Mouse (Mus musculus) intestine, embryonic 14.5 days (tissue): Measurements from ENCODE around the gene Sgcd. TPM values are rescaled to one million over a fixed set of nuclear protein-coding genes. Genes with fewer than 3 reads are reported as not detected.

ENCODE experiments used
- ATAC-seq: fragments of 200-750 bp; cut with Nextera tagmentation; replicated peaks from 2 replicates; pipeline ENCODE4 v1.8.0; 2017; ENCODE audit warnings: low read depth, moderate number of reproducible peaks, moderate TSS enrichment, moderate library complexity; ENCODE audit not compliant: low FRiP score, low TSS enrichment
- DNase-seq: peaks from one replicate; pipeline ENCODE4 v3.0.0-alpha.2; 2018; ENCODE audit warnings: low spot score
- H3K27ac ChIP-seq: fragments of 300-500 bp; sonication (generic); 2 replicates; pipeline ENCODE4 v1.5.1; 2014; ENCODE audit warnings: low read depth, mild to moderate bottlenecking, control low read depth
- H3K27me3 ChIP-seq: fragments of 300-500 bp; sonication (generic); replicated peaks from 2 replicates; pipeline ENCODE4 v1.6.1; 2014; ENCODE audit warnings: low read length, control low read depth; ENCODE audit not compliant: control insufficient read depth, insufficient read depth
- H3K36me3 ChIP-seq: fragments of 300-500 bp; sonication (generic); 2 replicates; pipeline ENCODE4 v1.6.1; 2014; ENCODE audit warnings: low read length, control low read depth; ENCODE audit not compliant: control insufficient read depth, insufficient read depth
- H3K4me1 ChIP-seq: fragments of 300-500 bp; sonication (generic); replicated peaks from 2 replicates; pipeline ENCODE4 v1.6.1; 2014; ENCODE audit warnings: low read length, control low read depth, mixed read lengths; ENCODE audit not compliant: control insufficient read depth, insufficient read depth
- H3K4me2 ChIP-seq: fragments of 300-500 bp; sonication (generic); 2 replicates; pipeline ENCODE4 v1.6.1; 2014; ENCODE audit warnings: low read length
- H3K4me3 ChIP-seq: fragments of 300-500 bp; sonication (generic); 2 replicates; pipeline ENCODE4 v1.5.1; 2014; ENCODE audit warnings: low read depth, low read length, control low read depth, mixed read lengths
- H3K9ac ChIP-seq: fragments of 300-500 bp; sonication (generic); 2 replicates; pipeline ENCODE4 v1.6.1; 2014; ENCODE audit warnings: mild to moderate bottlenecking, low read length
- H3K9me3 ChIP-seq: fragments of 300-500 bp; sonication (generic); 2 replicates; pipeline ENCODE4 v1.6.1; 2016; ENCODE audit warnings: low read length, control low read depth; ENCODE audit not compliant: control insufficient read depth
- WGBS: fragments of 180-500 bp; shearing (Covaris S2); extraction: QIAGEN DNeasy Blood & Tissue Kit; methylation state at CpG from one replicate; pipeline ENCODE4 v1.1.7; 2014; 5-methylcytosine and 5-hydroxymethylcytosine counted together
- polyA plus RNA-seq: library from polyadenylated mRNA; unstranded; fragments of >200 nt; fragmentation: Nextera tagmentation; extraction: Ambion mirVana; gene quantifications from 2 replicates; pipeline ENCODE4 v1.2.1, GENCODE M21; 2014

Gene Sgcd
- polyA plus RNA-seq, 1 experiment from 2014 or later: 4.3 TPM

DNA sequence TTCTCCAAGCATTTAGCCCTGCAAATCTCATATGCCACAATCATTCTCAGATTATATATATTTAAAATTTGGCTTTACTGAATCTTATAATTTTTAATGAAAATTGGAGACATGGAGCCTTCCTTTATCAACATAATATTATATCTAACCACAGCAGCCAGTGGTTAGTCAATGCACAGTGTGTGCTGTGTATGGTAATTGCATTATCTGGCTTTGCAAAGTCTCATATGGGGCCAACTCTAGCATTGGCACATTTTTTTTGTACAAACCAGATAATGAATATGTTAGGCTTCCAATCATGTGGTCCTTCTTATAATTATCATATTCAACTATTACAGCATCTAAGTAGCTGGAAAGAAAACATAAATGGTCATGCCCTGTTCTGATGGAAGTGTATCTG, 599.4 kb downstream of the Sgcd start:
- H3K4me2 ChIP-seq: no peak overlapping the region
- DNase-seq (no peak), ATAC-seq (no peak)
- H3K36me3 ChIP-seq: no peaks in the 10 kb centered on the region
- no peak overlapping the region for H3K9ac ChIP-seq
- H3K4me3 ChIP-seq: no peak overlapping the region
- H3K9me3 ChIP-seq: no peaks in the 10 kb centered on the region
- no peaks in the 10 kb centered on the region for H3K27me3 ChIP-seq
- H3K27ac ChIP-seq: no peak overlapping the region
- H3K4me1 ChIP-seq: no peaks in the 10 kb centered on the region

DNA sequence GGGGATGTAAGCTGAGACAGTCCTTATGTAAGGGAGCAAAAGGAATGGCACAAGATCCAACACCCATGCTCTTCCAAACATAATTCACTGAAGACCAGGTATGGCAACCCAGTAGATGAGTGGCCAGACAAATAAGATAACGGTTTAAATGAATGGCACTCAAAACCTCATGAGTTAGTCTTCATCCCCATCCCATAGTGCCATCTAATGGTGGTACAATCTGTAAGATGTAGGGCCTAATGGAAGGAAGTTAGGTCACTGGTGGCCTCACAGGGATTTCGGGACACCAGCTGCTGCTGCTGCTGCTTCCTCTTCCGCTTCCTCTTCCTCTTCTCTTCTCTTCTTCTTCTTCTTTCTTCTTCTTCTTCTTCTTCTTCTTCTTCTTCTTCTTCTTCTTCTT, 601.0 kb downstream of the Sgcd start:
- Histone ChIP-seq H3K36me3 (no peaks in the 10 kb centered on the region), H3K27me3 (no peaks in the 10 kb centered on the region), H3K4me1 (no peaks in the 10 kb centered on the region), H3K27ac (no peak overlapping the region), H3K9me3 (no peaks in the 10 kb centered on the region), H3K4me2 (no peak overlapping the region), H3K4me3 (no peak overlapping the region), H3K9ac (no peak overlapping the region)
- ATAC-seq (no peak), DNase-seq (no peak)
- WGBS: 75% methylated on average over 3 of the region's 3 CpGs

DNA sequence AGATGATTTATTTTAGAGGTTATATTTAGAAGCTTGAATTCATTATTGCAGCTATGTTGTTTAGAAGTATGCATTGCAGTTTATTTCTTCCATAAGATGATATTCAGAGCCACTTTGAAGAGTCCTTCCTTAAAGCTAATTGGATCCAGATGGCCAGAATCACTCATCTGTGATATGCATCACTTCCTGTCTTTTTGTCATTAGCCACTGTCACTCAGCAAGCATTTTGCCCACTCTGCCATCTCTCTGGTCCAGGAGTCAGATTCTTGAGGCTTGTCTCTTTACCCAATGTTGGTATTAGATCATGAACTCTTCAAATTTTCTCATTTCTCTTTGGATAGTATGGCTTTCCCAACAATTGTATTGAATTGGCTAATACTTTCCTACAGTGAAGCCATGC, 602.6 kb downstream of the Sgcd start:
- H3K9ac ChIP-seq: no peak overlapping the region
- no peak for DNase-seq
- H3K4me2 ChIP-seq: no peak overlapping the region
- H3K4me1 ChIP-seq: no peaks in the 10 kb centered on the region
- H3K27ac ChIP-seq: no peak overlapping the region
- ATAC-seq: no peak
- H3K9me3 ChIP-seq: no peaks in the 10 kb centered on the region
- H3K27me3 ChIP-seq: no peaks in the 10 kb centered on the region
- no peaks in the 10 kb centered on the region for H3K36me3 ChIP-seq
- H3K4me3 ChIP-seq: no peak overlapping the region

DNA sequence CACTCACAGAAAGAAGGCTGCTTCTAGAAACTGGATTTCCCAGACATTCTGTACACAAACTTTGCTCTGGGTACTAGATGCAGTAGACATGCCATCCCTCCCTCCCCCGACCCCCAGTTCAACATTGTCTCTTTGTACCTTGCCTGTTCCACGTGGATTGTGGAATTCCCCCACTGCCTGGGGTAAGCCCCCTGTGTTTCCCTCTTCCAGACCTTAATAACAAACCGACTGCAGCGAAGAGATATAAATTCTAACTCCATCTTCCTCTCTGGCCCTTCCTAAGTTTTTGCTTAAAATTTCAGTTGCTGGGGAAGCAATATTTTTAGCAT, 609.2 kb downstream of the Sgcd start:
- Histone ChIP-seq H3K9ac (peak overlapping the region; percentile 58), H3K4me3 (peak overlapping the region; percentile 41), H3K4me1 (no peaks in the 10 kb centered on the region; the same call in 1 of the 2 replicates), H3K9me3 (no peaks in the 10 kb centered on the region), H3K4me2 (peak overlapping the region; percentile 67), H3K27me3 (no peaks in the 10 kb centered on the region), H3K27ac (peak overlapping the region; percentile 80), H3K36me3 (no peaks in the 10 kb centered on the region)
- ATAC-seq (no peak), DNase-seq (no peak)
- 24% methylated on average over 4 of the region's 4 CpGs for WGBS

DNA sequence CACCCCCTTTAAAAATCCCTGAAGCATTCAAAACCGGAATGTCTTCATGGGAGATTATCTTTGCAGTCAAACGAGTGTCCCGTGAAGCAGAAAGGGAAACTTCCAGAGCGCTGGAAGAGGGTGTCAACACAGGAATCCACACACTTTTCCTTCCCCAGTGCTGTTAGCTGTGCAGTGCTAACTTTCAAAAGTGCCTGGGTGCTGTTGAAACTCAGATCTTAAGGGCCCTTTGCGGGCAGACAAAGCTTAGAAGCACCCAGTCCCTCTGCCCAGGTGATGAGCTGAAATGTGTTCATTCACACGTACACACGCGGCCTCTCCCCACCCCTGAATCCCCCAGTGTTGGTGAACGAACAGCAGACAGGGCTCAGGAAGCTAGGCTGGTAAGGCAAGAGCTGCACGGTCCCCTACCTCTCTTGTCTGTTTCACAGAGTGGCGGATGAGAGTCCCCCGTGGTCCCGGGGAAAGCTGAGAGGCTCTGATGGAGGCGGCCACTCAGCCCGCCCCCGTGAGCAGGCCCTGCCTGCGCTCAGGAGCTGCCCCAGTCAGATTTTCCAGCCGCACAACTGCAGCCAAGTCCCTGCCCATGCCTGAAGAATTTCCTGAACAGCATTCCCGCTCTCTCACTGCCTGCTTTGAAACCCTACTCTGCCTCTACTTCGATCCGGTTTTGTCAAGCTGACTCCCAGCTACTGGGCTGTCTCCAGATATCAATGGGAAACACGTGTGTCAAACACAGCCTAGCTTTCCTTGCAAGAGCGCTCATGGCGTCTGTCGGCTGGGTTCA, 609.7 kb downstream of the Sgcd start:
- DNase-seq: peak; percentile 80
- WGBS: 5% methylated on average over 23 of the region's 25 CpGs
- no peaks in the 10 kb centered on the region; the same call in 1 of the 2 replicates for H3K4me1 ChIP-seq
- ATAC-seq: peak; percentile 81
- H3K4me2 ChIP-seq: peak overlapping the region; percentile 67
- peak overlapping the region; percentile 58 for H3K9ac ChIP-seq
- H3K27ac ChIP-seq: peak overlapping the region; percentile 80
- no peaks in the 10 kb centered on the region for H3K36me3 ChIP-seq
- H3K9me3 ChIP-seq: no peaks in the 10 kb centered on the region
- H3K27me3 ChIP-seq: no peaks in the 10 kb centered on the region
- peak overlapping the region; percentile 41 for H3K4me3 ChIP-seq

DNA sequence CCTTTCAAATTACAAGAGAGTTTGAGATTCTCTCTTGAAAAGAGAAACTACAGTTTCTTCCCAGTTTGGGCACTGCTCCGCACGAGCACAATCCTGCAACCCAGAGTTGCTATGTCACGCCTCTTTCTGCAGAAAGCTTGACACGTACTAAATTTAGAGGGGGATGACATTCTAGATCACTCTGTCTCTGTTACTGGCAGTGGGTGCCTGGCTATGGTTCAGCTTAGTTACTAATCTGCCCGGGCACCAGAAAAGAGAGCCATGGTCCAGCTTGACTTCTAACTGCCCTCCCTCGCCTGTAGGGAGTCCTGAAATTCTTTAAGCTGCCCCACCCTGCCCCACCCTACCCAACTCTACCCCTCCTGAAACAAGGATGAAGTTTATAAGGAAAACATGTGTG, 611.3 kb downstream of the Sgcd start:
- H3K27ac ChIP-seq: no peak overlapping the region
- H3K9ac ChIP-seq: no peak overlapping the region
- H3K4me3 ChIP-seq: no peak overlapping the region
- WGBS: 58% methylated on average over 6 of the region's 6 CpGs
- H3K27me3 ChIP-seq: no peaks in the 10 kb centered on the region
- no peak for ATAC-seq
- DNase-seq: no peak
- H3K9me3 ChIP-seq: no peaks in the 10 kb centered on the region
- no peaks in the 10 kb centered on the region for H3K36me3 ChIP-seq
- H3K4me1 ChIP-seq: no peaks in the 10 kb centered on the region; the same call in 1 of the 2 replicates
- peak overlapping the region; percentile 33; the same call in 1 of the 2 replicates for H3K4me2 ChIP-seq

DNA sequence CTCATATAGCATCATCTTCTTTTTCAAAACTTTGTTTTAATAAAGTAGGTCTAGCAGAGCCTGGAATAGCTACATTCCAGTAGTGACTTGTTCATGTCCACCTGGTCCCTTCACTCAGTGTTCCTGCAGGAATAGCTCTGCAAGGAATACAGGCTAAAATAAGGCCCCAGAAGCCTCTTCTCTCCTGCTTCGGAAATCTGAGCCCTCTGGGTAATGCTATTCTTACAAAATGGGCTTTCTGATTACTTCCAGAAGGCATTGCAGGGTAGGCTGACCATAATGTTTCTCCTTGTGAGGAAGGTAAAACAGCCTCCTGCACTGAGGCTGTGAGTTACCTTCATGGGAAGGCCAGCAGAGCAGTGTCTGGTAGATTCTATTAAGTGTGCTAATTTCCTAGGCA, 611.9 kb downstream of the Sgcd start:
- Histone ChIP-seq H3K27ac (no peak overlapping the region), H3K9ac (no peak overlapping the region), H3K4me2 (peak overlapping the region; percentile 33; the same call in 1 of the 2 replicates), H3K9me3 (no peaks in the 10 kb centered on the region), H3K4me1 (no peaks in the 10 kb centered on the region; the same call in 1 of the 2 replicates), H3K4me3 (no peak overlapping the region), H3K36me3 (no peaks in the 10 kb centered on the region), H3K27me3 (no peaks in the 10 kb centered on the region)
- DNase-seq (no peak), ATAC-seq (no peak)
- 70% methylated on average over 1 of the region's 1 CpGs for WGBS

DNA sequence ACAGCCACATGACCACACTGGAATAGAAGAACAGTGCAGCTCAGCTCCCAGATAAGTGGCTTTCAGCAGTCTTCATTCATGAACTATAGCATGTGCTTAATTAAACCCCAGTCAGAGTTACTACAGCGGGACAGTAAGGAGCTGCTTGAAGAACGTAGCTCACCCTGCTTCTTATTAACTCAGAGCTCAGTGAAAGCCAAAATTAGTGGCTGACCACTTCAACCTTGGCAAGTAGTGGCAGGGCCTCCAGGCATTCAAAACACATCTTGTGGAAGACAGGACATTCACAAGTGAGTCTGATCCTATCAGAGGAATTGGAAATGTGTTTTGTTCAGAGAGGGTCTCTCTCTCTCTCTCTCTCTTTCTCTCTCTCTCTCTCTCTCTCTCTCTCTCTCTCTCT, 617.2 kb downstream of the Sgcd start:
- Histone ChIP-seq H3K27me3 (no peaks in the 10 kb centered on the region), H3K4me3 (no peak overlapping the region), H3K27ac (no peak overlapping the region), H3K36me3 (no peaks in the 10 kb centered on the region), H3K9me3 (no peaks in the 10 kb centered on the region), H3K9ac (no peak overlapping the region), H3K4me2 (no peak overlapping the region), H3K4me1 (no peaks in the 10 kb centered on the region)
- 63% methylated on average over 2 of the region's 2 CpGs for WGBS
- no peak for DNase-seq
- ATAC-seq: no peak

DNA sequence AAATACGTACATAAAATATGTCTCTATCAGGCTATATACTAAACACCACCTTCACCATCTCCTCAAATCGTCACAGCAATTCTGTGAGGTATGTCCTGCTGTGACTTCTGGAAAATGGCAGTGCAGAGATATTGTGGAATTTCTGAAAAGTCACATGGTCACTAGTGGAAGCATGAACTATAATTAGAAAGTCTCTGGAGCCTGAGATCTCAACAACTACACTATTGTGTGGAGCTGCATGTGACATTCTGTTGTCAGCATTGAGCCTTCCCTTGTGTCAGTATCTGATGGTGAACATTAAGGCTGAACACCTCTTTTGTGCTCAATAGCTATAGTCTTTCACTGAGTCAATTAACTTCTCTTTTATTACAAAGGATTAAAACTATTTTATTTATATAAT, 637.2 kb downstream of the Sgcd start:
- Histone ChIP-seq H3K4me1 (no peaks in the 10 kb centered on the region), H3K27me3 (no peaks in the 10 kb centered on the region), H3K9ac (no peak overlapping the region), H3K4me2 (no peak overlapping the region), H3K4me3 (no peak overlapping the region), H3K9me3 (no peaks in the 10 kb centered on the region), H3K27ac (no peak overlapping the region), H3K36me3 (no peaks in the 10 kb centered on the region)
- DNase-seq: no peak
- no peak for ATAC-seq
- WGBS: 88% methylated on average over 2 of the region's 2 CpGs
